Mouse (Mus musculus) bone marrow macrophage, adult 2 months (primary cell): ENCODE measurements around the gene Fam196b.

Experiments
- CTCF ChIP-seq: IDR thresholded peaks from 2 replicates; pipeline ENCODE4 v1.5.1; 2012; ENCODE audit warnings: low read depth, mild to moderate bottlenecking, low read length, moderate library complexity
- POLR2A ChIP-seq: IDR thresholded peaks from 2 replicates; pipeline ENCODE4 v1.6.1; 2012; ENCODE audit warnings: mild to moderate bottlenecking, low read depth, low read length, borderline replicate concordance

- no peak for TF ChIP-seq POLR2A
- TF ChIP-seq CTCF: no peak
These were observed 38.1 kb upstream of the Fam196b start for GRCm38 (mm10) chr11:34276363-34277046.
